Mouse (Mus musculus) myocyte (in vitro differentiated cells): Measurements from ENCODE around the gene Gtf3c1. TPM values are rescaled to one million over a fixed set of nuclear protein-coding genes. Genes with fewer than 3 reads are reported as not detected.

Source experiments
- H3K27me3 ChIP-seq: one replicate; pipeline ENCODE4 v1.6.1; 2011; ENCODE audit not compliant: control insufficient read depth, insufficient read depth, insufficient read length
- H3K36me3 ChIP-seq: one replicate; pipeline ENCODE4 v1.6.1; 2011; ENCODE audit not compliant: control insufficient read depth, insufficient read depth
- H3K4me2 ChIP-seq: one replicate; pipeline ENCODE4 v1.6.1; 2011; ENCODE audit warnings: low read depth, control low read depth
- H3K4me3 ChIP-seq: one replicate; pipeline ENCODE4 v1.5.1; 2011; ENCODE audit warnings: mild to moderate bottlenecking, control low read depth, moderate library complexity
- H3K79me2 ChIP-seq: one replicate; pipeline ENCODE4 v1.6.1; 2011; ENCODE audit not compliant: control insufficient read depth, insufficient read depth
- H3ac ChIP-seq: one replicate; pipeline ENCODE4 v1.6.1; 2011; ENCODE audit not compliant: control insufficient read depth, insufficient read length
- CEBPB ChIP-seq: IDR thresholded peaks from 2 replicates; pipeline ENCODE4 v1.6.1; 2011; ENCODE audit warnings: mild to moderate bottlenecking, moderate library complexity; ENCODE audit not compliant: poor library complexity, insufficient read depth, severe bottlenecking
- E2F4 ChIP-seq: IDR thresholded peaks from one replicate; pipeline ENCODE4 v1.6.1; 2011; ENCODE audit warnings: mild to moderate bottlenecking, control low read depth, moderate library complexity; ENCODE audit not compliant: insufficient read depth
- MAX ChIP-seq: IDR thresholded peaks from one replicate; pipeline ENCODE4 v1.6.1; 2011; ENCODE audit warnings: low read depth, mild to moderate bottlenecking, control low read depth
- MYOD1 ChIP-seq, 3 experiments: IDR thresholded peaks; one replicate each; pipeline ENCODE4 v1.6.1; 2011; ENCODE audit warnings: control low read depth in 2 of 3, low read depth in 2 of 3, mild to moderate bottlenecking in 2 of 3, moderate library complexity in 1 of 3; ENCODE audit not compliant: insufficient read length in 2 of 3, control insufficient read depth in 1 of 3
- MYOG ChIP-seq, 3 experiments: IDR thresholded peaks; one replicate each; pipeline ENCODE4 v1.6.1; 2011; ENCODE audit warnings: control low read depth in 2 of 3, low read depth in 2 of 3, mild to moderate bottlenecking in 2 of 3; ENCODE audit not compliant: insufficient read length in 2 of 3, control insufficient read depth in 1 of 3, insufficient read depth in 1 of 3
- POLR2A ChIP-seq: IDR thresholded peaks from one replicate; pipeline ENCODE4 v1.6.1; 2011; ENCODE audit warnings: low read depth, mild to moderate bottlenecking, control low read depth, moderate library complexity; ENCODE audit not compliant: insufficient read length
- POLR2AphosphoS2 ChIP-seq: IDR thresholded peaks from one replicate; pipeline ENCODE4 v1.6.1; 2011; ENCODE audit warnings: low read depth, control low read depth; ENCODE audit not compliant: insufficient read length
- REST ChIP-seq: IDR thresholded peaks from one replicate; pipeline ENCODE4 v1.6.1; 2011; ENCODE audit warnings: mild to moderate bottlenecking, control low read depth, moderate library complexity; ENCODE audit not compliant: insufficient read depth, insufficient read length
- SRF ChIP-seq: IDR thresholded peaks from one replicate; pipeline ENCODE4 v1.6.1; 2011; ENCODE audit warnings: low read depth; ENCODE audit not compliant: control insufficient read depth, insufficient read length
- TCF12 ChIP-seq: IDR thresholded peaks from one replicate; pipeline ENCODE4 v1.6.1; 2011; ENCODE audit warnings: mild to moderate bottlenecking, control low read depth; ENCODE audit not compliant: poor library complexity, insufficient read depth, severe bottlenecking
- TCF3 ChIP-seq: IDR thresholded peaks from one replicate; pipeline ENCODE4 v1.6.1; 2011; ENCODE audit warnings: low read depth, control low read depth; ENCODE audit not compliant: insufficient read length
- USF1 ChIP-seq: IDR thresholded peaks from one replicate; pipeline ENCODE4 v1.6.1; 2011; ENCODE audit warnings: low read depth, mild to moderate bottlenecking, control low read depth, moderate library complexity
- polyA plus RNA-seq: library from polyadenylated mRNA; unstranded; fragments of >200 nt; fragmentation: generic; extraction: Trizol; gene quantifications from one replicate; pipeline ENCODE4 v1.2.1, GENCODE M21; 2012; ENCODE audit warnings: missing spikeins

Gene Gtf3c1
- polyA plus RNA-seq, 1 experiment, result 38.3 TPM

- H3K36me3 ChIP-seq, result no peaks in the 10 kb centered on the region
- H3K79me2 ChIP-seq, result no peaks in the 10 kb centered on the region
- no peaks in the 10 kb centered on the region for H3K27me3 ChIP-seq
- H3K4me2 ChIP-seq, result no peak overlapping the region
- TF ChIP-seq E2F4 (no peak), POLR2AphosphoS2 (no peak), USF1 (no peak), SRF (no peak), CEBPB (no peak), MYOG (IDR thresholded peaks at IDR 0.05; ENCODE audit: control insufficient read depth in 1 of 3, insufficient read depth in 1 of 3, insufficient read length in 2 of 3, low read depth in 2 of 3) (no peak), POLR2A (no peak), TCF12 (no peak), TCF3 (no peak), REST (no peak), MYOD1 (IDR thresholded peaks at IDR 0.05; ENCODE audit: control insufficient read depth in 1 of 3, insufficient read length in 2 of 3, low read depth in 2 of 3) (no peak), MAX (no peak)
- no peak overlapping the region for H3K4me3 ChIP-seq
- no peak overlapping the region for H3ac ChIP-seq
These were observed 14.5 kb upstream of the Gtf3c1 start for GRCm38 (mm10) chr7:125722127-125722526.

GRCm38 (mm10) chr7:125721033-125721432 lies 13.5 kb upstream of the Gtf3c1 start:
- H3K27me3 ChIP-seq, result no peaks in the 10 kb centered on the region
- no peaks in the 10 kb centered on the region for H3K36me3 ChIP-seq
- TF ChIP-seq E2F4 (no peak), MAX (no peak), CEBPB (no peak), TCF3 (no peak), SRF (no peak), MYOD1 (IDR thresholded peaks at IDR 0.05; ENCODE audit: control insufficient read depth in 1 of 3, insufficient read length in 2 of 3, low read depth in 2 of 3) (no peak), POLR2AphosphoS2 (no peak), TCF12 (no peak), REST (no peak), POLR2A (no peak), USF1 (no peak), MYOG (IDR thresholded peaks at IDR 0.05; ENCODE audit: control insufficient read depth in 1 of 3, insufficient read depth in 1 of 3, insufficient read length in 2 of 3, low read depth in 2 of 3) (no peak)
- no peak overlapping the region for H3K4me3 ChIP-seq
- H3K79me2 ChIP-seq, result no peaks in the 10 kb centered on the region
- no peak overlapping the region for H3ac ChIP-seq
- no peak overlapping the region for H3K4me2 ChIP-seq

DNA sequence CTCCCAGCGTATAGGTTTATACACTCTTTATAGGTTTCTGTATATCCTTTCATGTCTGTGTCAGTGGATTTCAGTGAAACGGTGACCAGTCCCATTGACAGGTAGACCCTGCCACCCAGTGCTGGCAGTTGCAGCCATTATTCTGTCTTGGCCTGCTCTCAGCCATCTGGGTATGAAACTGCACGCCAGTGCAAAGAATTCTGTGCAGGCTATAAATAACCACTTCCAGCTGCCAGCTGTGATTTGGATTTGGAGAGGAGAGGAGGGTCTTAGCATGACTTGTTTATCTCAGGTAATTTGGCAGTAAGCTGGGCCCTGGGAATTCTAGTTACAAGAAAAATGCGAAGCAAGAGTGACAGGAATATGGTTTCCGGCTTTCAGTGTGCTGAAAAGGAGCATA lies 12.8 kb upstream of the Gtf3c1 start:
- no peak overlapping the region for H3K4me2 ChIP-seq

DNA sequence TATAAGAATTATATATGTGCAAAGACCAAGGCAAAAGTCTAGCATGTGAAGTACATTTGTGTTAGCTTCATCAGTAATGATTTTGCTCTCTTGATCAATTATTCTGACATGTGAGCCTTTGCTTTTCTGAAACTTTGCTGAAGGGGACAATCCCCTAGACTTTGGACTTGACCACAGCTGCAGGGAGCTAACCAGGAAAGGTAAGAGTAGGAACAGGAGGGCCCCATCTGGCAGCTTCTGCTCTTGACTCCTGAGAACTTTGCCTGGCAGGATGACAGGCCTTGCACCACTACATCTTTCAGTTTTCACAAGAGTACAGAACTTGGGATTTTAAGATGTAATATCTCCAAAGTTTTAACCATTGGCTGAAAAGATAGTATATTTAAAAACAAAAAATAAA lies 10.0 kb upstream of the Gtf3c1 start:
- no peaks in the 10 kb centered on the region for H3K79me2 ChIP-seq
- H3K36me3 ChIP-seq, result no peaks in the 10 kb centered on the region
- no peak overlapping the region for H3K4me3 ChIP-seq
- TF ChIP-seq SRF, result no peak
- no peak for TF ChIP-seq USF1
- TF ChIP-seq POLR2A, result no peak
- TF ChIP-seq MAX, result no peak
- no peak for TF ChIP-seq CEBPB
- H3K27me3 ChIP-seq, result no peaks in the 10 kb centered on the region
- H3K4me2 ChIP-seq, result no peak overlapping the region
- H3ac ChIP-seq, result no peak overlapping the region

More for the DNA sequence above, 12.8 kb upstream of the Gtf3c1 start:
- Histone ChIP-seq H3K79me2 (no peaks in the 10 kb centered on the region), H3K36me3 (no peaks in the 10 kb centered on the region), H3K27me3 (no peaks in the 10 kb centered on the region), H3K4me3 (no peak overlapping the region), H3ac (no peak overlapping the region)
- TF ChIP-seq REST (no peak), MAX (no peak), USF1 (no peak), CEBPB (no peak), MYOD1 (IDR thresholded peaks at IDR 0.05; ENCODE audit: control insufficient read depth in 1 of 3, insufficient read length in 2 of 3, low read depth in 2 of 3) (no peak), SRF (no peak), POLR2A (no peak), TCF3 (no peak), TCF12 (no peak), POLR2AphosphoS2 (no peak), MYOG (IDR thresholded peaks at IDR 0.05; ENCODE audit: control insufficient read depth in 1 of 3, insufficient read depth in 1 of 3, insufficient read length in 2 of 3, low read depth in 2 of 3) (no peak), E2F4 (no peak)

- no peak overlapping the region for H3K4me3 ChIP-seq
- H3K4me2 ChIP-seq, result no peak overlapping the region
- H3K79me2 ChIP-seq, result no peaks in the 10 kb centered on the region
- no peak for TF ChIP-seq POLR2AphosphoS2
- no peak for TF ChIP-seq MAX
- no peak for TF ChIP-seq MYOG (IDR thresholded peaks at IDR 0.05; ENCODE audit: control insufficient read depth in 1 of 3, insufficient read depth in 1 of 3, insufficient read length in 2 of 3, low read depth in 2 of 3)
- no peak for TF ChIP-seq E2F4
- no peak for TF ChIP-seq TCF12
- no peak for TF ChIP-seq REST
- no peak for TF ChIP-seq MYOD1 (IDR thresholded peaks at IDR 0.05; ENCODE audit: control insufficient read depth in 1 of 3, insufficient read length in 2 of 3, low read depth in 2 of 3)
- no peak for TF ChIP-seq CEBPB
- no peak for TF ChIP-seq TCF3
- no peak for TF ChIP-seq USF1
- no peak for TF ChIP-seq SRF
- TF ChIP-seq POLR2A, result no peak
- no peaks in the 10 kb centered on the region for H3K27me3 ChIP-seq
- no peak overlapping the region for H3ac ChIP-seq
- H3K36me3 ChIP-seq, result no peaks in the 10 kb centered on the region
These were observed 9.1 kb upstream of the Gtf3c1 start for GRCm38 (mm10) chr7:125716724-125717123.
